Mouse (Mus musculus) forebrain, embryonic 10.5 days (tissue): ENCODE results near the gene Kpna1. TPM values are rescaled to one million over a fixed set of nuclear protein-coding genes. Genes with fewer than 3 reads are reported as not detected.
"Not testable (repeated sequence)": the region's sequence is repeated elsewhere in the genome, so short reads cannot be mapped to it uniquely, and the experiment has no call there.

Experiments used
- DNase-seq: peaks from one replicate; pipeline ENCODE4 v3.0.0-alpha.2; 2017; ENCODE audit warnings: low spot score; ENCODE audit errors: extremely low spot score
- H3K27ac ChIP-seq: fragments of 300-500 bp; sonication (generic); 2 replicates; pipeline ENCODE4 v1.5.1; 2016; ENCODE audit warnings: mild to moderate bottlenecking
- H3K27me3 ChIP-seq: fragments of 300-500 bp; sonication (generic); 2 replicates; pipeline ENCODE4 v1.6.1; 2016; ENCODE audit warnings: mild to moderate bottlenecking; ENCODE audit not compliant: poor library complexity, severe bottlenecking
- H3K36me3 ChIP-seq: fragments of 300-500 bp; sonication (generic); replicated peaks from 2 replicates; pipeline ENCODE4 v1.6.1; 2016; ENCODE audit warnings: mild to moderate bottlenecking, moderate library complexity
- H3K4me1 ChIP-seq: fragments of 300-500 bp; sonication (generic); 2 replicates; pipeline ENCODE4 v1.6.1; 2016
- H3K4me3 ChIP-seq: fragments of 300-500 bp; sonication (generic); 2 replicates; pipeline ENCODE4 v1.5.1; 2016; ENCODE audit warnings: mild to moderate bottlenecking, moderate library complexity
- H3K9me3 ChIP-seq: fragments of 300-500 bp; sonication (generic); 2 replicates; pipeline ENCODE4 v1.6.1; 2016; ENCODE audit warnings: mild to moderate bottlenecking, moderate library complexity
- WGBS: fragments of 180-500 bp; shearing (Covaris S2); methylation state at CpG from one replicate; pipeline ENCODE4 v1.1.7; 2016; 5-methylcytosine and 5-hydroxymethylcytosine counted together
- polyA plus RNA-seq: library from polyadenylated mRNA; unstranded; fragments of >200 nt; fragmentation: Nextera tagmentation; extraction: Ambion mirVana; gene quantifications from 2 replicates; pipeline ENCODE4 v1.2.1, GENCODE M21; 2016

The Kpna1 gene
- polyA plus RNA-seq, 1 experiment from 2014 or later = 79.0 TPM

- H3K27ac ChIP-seq, H3K27me3 ChIP-seq, H3K9me3 ChIP-seq, DNase-seq, H3K4me1 ChIP-seq, H3K4me3 ChIP-seq: not testable (repeated sequence)
- H3K36me3 ChIP-seq = peaks cover 33% of the 10 kb centered on the region
- 95% methylated on average over 4 of the region's 4 CpGs for WGBS
These were observed 20.3 kb downstream of the Kpna1 start for GRCm38 (mm10) chr16:35998852-35999251.

- WGBS = 94% methylated on average over 3 of the region's 3 CpGs
- Histone ChIP-seq H3K9me3 (no peaks in the 10 kb centered on the region), H3K36me3 (peaks cover 52% of the 10 kb centered on the region), H3K27ac (no peak overlapping the region), H3K27me3 (no peaks in the 10 kb centered on the region), H3K4me3 (no peak overlapping the region), H3K4me1 (no peaks in the 10 kb centered on the region)
- DNase-seq = no peak
These were observed 29.8 kb downstream of the Kpna1 start for GRCm38 (mm10) chr16:36008396-36008795.

- Histone ChIP-seq H3K4me3 (no peak overlapping the region), H3K36me3 (peaks cover 63% of the 10 kb centered on the region), H3K9me3 (no peaks in the 10 kb centered on the region), H3K27ac (no peak overlapping the region), H3K27me3 (no peaks in the 10 kb centered on the region), H3K4me1 (no peaks in the 10 kb centered on the region)
- 92% methylated on average over 1 of the region's 1 CpGs for WGBS
- no peak for DNase-seq
These were observed 37.8 kb downstream of the Kpna1 start for GRCm38 (mm10) chr16:36016335-36016734.

- not testable (repeated sequence) for H3K27me3 ChIP-seq, H3K27ac ChIP-seq, H3K4me1 ChIP-seq, DNase-seq, H3K4me3 ChIP-seq, H3K9me3 ChIP-seq
- H3K36me3 ChIP-seq = peaks cover 71% of the 10 kb centered on the region
- WGBS = 89% methylated on average over 1 of the region's 2 CpGs
These were observed 49.6 kb downstream of the Kpna1 start for GRCm38 (mm10) chr16:36028120-36028519.

GRCm38 (mm10) chr16:36040640-36041624 is 62.4 kb downstream of the Kpna1 start, which contains the start of gene Wdr5b:
Gene Wdr5b (plus strand): TSS chr16:36041190.
- peaks cover 44% of the 10 kb centered on the region for H3K36me3 ChIP-seq
- peak within 1 kb of the TSS; percentile 88 for H3K27ac ChIP-seq
- no peaks in the 10 kb centered on the region for H3K9me3 ChIP-seq
- peaks cover 21% of the 10 kb centered on the region for H3K4me1 ChIP-seq
- peak within 1 kb of the TSS; percentile 69 for H3K4me3 ChIP-seq
- H3K27me3 ChIP-seq = no peaks in the 10 kb centered on the region
- DNase-seq = peak; percentile 87
- 2% methylated on average over 39 of the region's 39 CpGs for whole genome bisulfite sequencing

- Histone ChIP-seq H3K36me3 (peaks cover 49% of the 10 kb centered on the region), H3K9me3 (no peaks in the 10 kb centered on the region), H3K27me3 (no peaks in the 10 kb centered on the region), H3K4me3 (peak overlapping the region; percentile 69), H3K4me1 (peaks cover 21% of the 10 kb centered on the region), H3K27ac (peak overlapping the region; percentile 88)
- WGBS = 37% methylated on average over 11 of the region's 11 CpGs
- no peak for DNase-seq
These were observed 63.1 kb downstream of the Kpna1 start for GRCm38 (mm10) chr16:36041625-36042020.

- H3K27ac ChIP-seq = no peak overlapping the region
- H3K27me3 ChIP-seq = no peaks in the 10 kb centered on the region
- peaks cover 21% of the 10 kb centered on the region for H3K4me1 ChIP-seq
- no peak overlapping the region for H3K4me3 ChIP-seq
- DNase-seq = no peak
- peaks cover 57% of the 10 kb centered on the region for H3K36me3 ChIP-seq
- 91% methylated on average over 10 of the region's 10 CpGs for WGBS
- no peaks in the 10 kb centered on the region for H3K9me3 ChIP-seq
These were observed 64.5 kb downstream of the Kpna1 start for GRCm38 (mm10) chr16:36043073-36043472.

GRCm38 (mm10) chr16:36043964-36044363 is 65.4 kb downstream of the Kpna1 start:
- Histone ChIP-seq H3K9me3 (no peaks in the 10 kb centered on the region), H3K36me3 (peaks cover 65% of the 10 kb centered on the region), H3K4me3 (no peak overlapping the region), H3K27ac (no peak overlapping the region), H3K4me1 (peaks cover 21% of the 10 kb centered on the region), H3K27me3 (no peaks in the 10 kb centered on the region)
- WGBS = 86% methylated on average over 4 of the region's 4 CpGs
- no peak for DNase-seq

GRCm38 (mm10) chr16:36047538-36047937 is 69.0 kb downstream of the Kpna1 start:
- no peak overlapping the region for H3K4me3 ChIP-seq
- H3K4me1 ChIP-seq = peaks cover 2% of the 10 kb centered on the region
- no peak overlapping the region for H3K27ac ChIP-seq
- H3K36me3 ChIP-seq = peaks cover 100% of the 10 kb centered on the region
- no peaks in the 10 kb centered on the region for H3K27me3 ChIP-seq
- DNase-seq = no peak
- WGBS = 92% methylated on average over 4 of the region's 4 CpGs
- no peaks in the 10 kb centered on the region for H3K9me3 ChIP-seq

GRCm38 (mm10) chr16:36051491-36051890 is 72.9 kb downstream of the Kpna1 start:
- Histone ChIP-seq H3K4me3 (no peak overlapping the region), H3K9me3 (no peaks in the 10 kb centered on the region), H3K4me1 (no peaks in the 10 kb centered on the region), H3K27ac (no peak overlapping the region), H3K36me3 (peaks cover 93% of the 10 kb centered on the region), H3K27me3 (no peaks in the 10 kb centered on the region)
- no peak for DNase-seq
- WGBS = 89% methylated on average over 6 of the region's 6 CpGs

GRCm38 (mm10) chr16:36053524-36054275 is 75.2 kb downstream of the Kpna1 start:
- no peak overlapping the region for H3K4me3 ChIP-seq
- no peaks in the 10 kb centered on the region for H3K4me1 ChIP-seq
- peaks cover 78% of the 10 kb centered on the region for H3K36me3 ChIP-seq
- H3K27ac ChIP-seq = no peak overlapping the region
- H3K27me3 ChIP-seq = no peaks in the 10 kb centered on the region
- DNase-seq = no peak
- 96% methylated on average over 6 of the region's 6 CpGs for WGBS
- H3K9me3 ChIP-seq = no peaks in the 10 kb centered on the region

- Histone ChIP-seq H3K9me3 (no peaks in the 10 kb centered on the region), H3K27ac (no peak overlapping the region), H3K36me3 (peaks cover 66% of the 10 kb centered on the region), H3K4me3 (no peak overlapping the region), H3K27me3 (no peaks in the 10 kb centered on the region), H3K4me1 (no peaks in the 10 kb centered on the region)
- no peak for DNase-seq
- WGBS = 96% methylated on average over 8 of the region's 8 CpGs
These were observed 76.4 kb downstream of the Kpna1 start for GRCm38 (mm10) chr16:36054920-36055319.

GRCm38 (mm10) chr16:36056416-36056815 is 77.9 kb downstream of the Kpna1 start:
- no peak for DNase-seq
- Histone ChIP-seq H3K36me3 (peaks cover 59% of the 10 kb centered on the region), H3K4me3 (no peak overlapping the region)

More at GRCm38 (mm10) chr16:36056416-36056815, 77.9 kb downstream of the Kpna1 start:
- WGBS = 85% methylated on average over 11 of the region's 11 CpGs
- Histone ChIP-seq H3K9me3 (no peaks in the 10 kb centered on the region), H3K27ac (no peak overlapping the region), H3K27me3 (no peaks in the 10 kb centered on the region), H3K4me1 (no peaks in the 10 kb centered on the region)
